Mouse (Mus musculus) intestine, embryonic 16.5 days (tissue): ENCODE measurements around the gene Anp32e. TPM values are rescaled to one million over a fixed set of nuclear protein-coding genes. Genes with fewer than 3 reads are reported as not detected.

Experiments
- ATAC-seq: fragments of 200-750 bp; cut with Nextera tagmentation; 2 replicates; pipeline ENCODE4 v1.8.0; 2017; ENCODE audit warnings: moderate TSS enrichment, moderate library complexity
- H3K27ac ChIP-seq: fragments of 300-500 bp; sonication (generic); 2 replicates; pipeline ENCODE4 v1.5.1; 2014; ENCODE audit warnings: mild to moderate bottlenecking, low read length
- H3K27me3 ChIP-seq: fragments of 300-500 bp; sonication (generic); replicated peaks from 2 replicates; pipeline ENCODE4 v1.6.1; 2014; ENCODE audit warnings: low read length, control low read depth, mixed read lengths; ENCODE audit not compliant: control insufficient read depth, insufficient read depth
- H3K36me3 ChIP-seq: fragments of 300-500 bp; sonication (generic); 2 replicates; pipeline ENCODE4 v1.6.1; 2014; ENCODE audit warnings: low read length, control low read depth; ENCODE audit not compliant: control insufficient read depth, insufficient read depth
- H3K4me1 ChIP-seq: fragments of 300-500 bp; sonication (generic); 2 replicates; pipeline ENCODE4 v1.6.1; 2014; ENCODE audit warnings: low read length, control low read depth, mixed read lengths; ENCODE audit not compliant: control insufficient read depth, insufficient read depth
- H3K4me2 ChIP-seq: fragments of 300-500 bp; sonication (generic); 2 replicates; pipeline ENCODE4 v1.6.1; 2014; ENCODE audit warnings: low read depth, low read length, control low read depth
- H3K4me3 ChIP-seq: fragments of 300-500 bp; sonication (generic); 2 replicates; pipeline ENCODE4 v1.5.1; 2014; ENCODE audit warnings: mild to moderate bottlenecking, low read length
- H3K9ac ChIP-seq: fragments of 300-500 bp; sonication (generic); 2 replicates; pipeline ENCODE4 v1.6.1; 2014; ENCODE audit warnings: low read depth, low read length
- H3K9me3 ChIP-seq: fragments of 300-500 bp; sonication (generic); 2 replicates; pipeline ENCODE4 v1.6.1; 2016; ENCODE audit warnings: low read length, control low read depth; ENCODE audit not compliant: control insufficient read depth
- WGBS: fragments of 180-500 bp; shearing (Covaris S2); extraction: QIAGEN DNeasy Blood & Tissue Kit; methylation state at CpG from one replicate; pipeline ENCODE4 v1.1.7; 2014; 5-methylcytosine and 5-hydroxymethylcytosine counted together
- polyA plus RNA-seq: library from polyadenylated mRNA; unstranded; fragments of >200 nt; fragmentation: Nextera tagmentation; extraction: Ambion mirVana; gene quantifications from 2 replicates; pipeline ENCODE4 v1.2.1, GENCODE M21; 2015

Anp32e gene
- polyA plus RNA-seq: 140 and 150 TPM in 2 replicates

DNA sequence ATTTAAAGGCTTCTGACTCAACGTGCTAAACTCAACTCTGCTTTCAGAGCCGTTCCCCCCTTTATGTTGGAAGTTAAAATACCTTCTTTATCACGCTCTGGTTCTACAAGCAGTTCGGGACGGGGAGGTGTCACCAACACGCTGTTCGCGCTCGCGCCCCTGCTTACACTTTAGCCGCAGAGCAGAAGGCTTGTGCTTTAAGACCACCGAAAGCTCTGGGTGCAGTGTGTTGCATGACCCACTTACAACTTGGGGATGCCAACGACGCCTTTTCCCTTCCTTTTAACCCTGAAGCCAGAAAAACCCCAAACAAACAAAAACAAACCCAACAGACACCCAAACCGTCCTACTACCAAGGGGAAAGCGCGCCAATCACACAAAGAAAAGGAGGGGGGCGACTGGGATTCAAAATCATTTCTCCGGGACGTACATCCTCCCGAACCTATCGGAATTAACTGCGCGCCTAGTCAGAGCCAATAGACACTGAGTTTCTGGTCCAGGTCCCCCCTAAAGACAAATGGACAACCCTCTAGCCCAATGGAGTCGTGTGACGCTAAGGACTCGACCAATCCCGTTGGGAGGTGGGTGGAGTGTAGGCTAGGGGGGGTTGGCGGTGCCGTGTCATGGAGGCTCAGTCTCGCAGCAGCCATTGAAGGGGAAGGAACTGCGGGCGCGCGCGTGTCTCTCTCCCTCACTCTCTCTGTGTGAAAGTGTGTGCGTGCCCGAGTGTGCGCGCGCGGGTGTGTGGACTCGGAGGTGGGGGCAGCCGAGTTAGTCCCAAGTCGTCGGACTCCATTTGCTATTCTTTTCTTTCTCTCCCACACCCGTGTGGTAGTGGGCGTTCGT, at the start of gene Anp32e:
Anp32e (plus strand) TSS at position 589 of the 846 bp plus-strand sequence.
- Histone ChIP-seq H3K4me3 (peak within 1 kb of the TSS; percentile 86), H3K4me2 (peak within 1 kb of the TSS; percentile 82), H3K4me1 (peaks cover 10% of the 10 kb centered on the region), H3K36me3 (no peaks in the 10 kb centered on the region), H3K27ac (peak within 1 kb of the TSS; percentile 88), H3K9me3 (no peaks in the 10 kb centered on the region), H3K9ac (peak within 1 kb of the TSS; percentile 85), H3K27me3 (no peaks in the 10 kb centered on the region)
- WGBS: under 1% methylated on average over 49 of the region's 49 CpGs
- ATAC-seq: peak; percentile 100

DNA sequence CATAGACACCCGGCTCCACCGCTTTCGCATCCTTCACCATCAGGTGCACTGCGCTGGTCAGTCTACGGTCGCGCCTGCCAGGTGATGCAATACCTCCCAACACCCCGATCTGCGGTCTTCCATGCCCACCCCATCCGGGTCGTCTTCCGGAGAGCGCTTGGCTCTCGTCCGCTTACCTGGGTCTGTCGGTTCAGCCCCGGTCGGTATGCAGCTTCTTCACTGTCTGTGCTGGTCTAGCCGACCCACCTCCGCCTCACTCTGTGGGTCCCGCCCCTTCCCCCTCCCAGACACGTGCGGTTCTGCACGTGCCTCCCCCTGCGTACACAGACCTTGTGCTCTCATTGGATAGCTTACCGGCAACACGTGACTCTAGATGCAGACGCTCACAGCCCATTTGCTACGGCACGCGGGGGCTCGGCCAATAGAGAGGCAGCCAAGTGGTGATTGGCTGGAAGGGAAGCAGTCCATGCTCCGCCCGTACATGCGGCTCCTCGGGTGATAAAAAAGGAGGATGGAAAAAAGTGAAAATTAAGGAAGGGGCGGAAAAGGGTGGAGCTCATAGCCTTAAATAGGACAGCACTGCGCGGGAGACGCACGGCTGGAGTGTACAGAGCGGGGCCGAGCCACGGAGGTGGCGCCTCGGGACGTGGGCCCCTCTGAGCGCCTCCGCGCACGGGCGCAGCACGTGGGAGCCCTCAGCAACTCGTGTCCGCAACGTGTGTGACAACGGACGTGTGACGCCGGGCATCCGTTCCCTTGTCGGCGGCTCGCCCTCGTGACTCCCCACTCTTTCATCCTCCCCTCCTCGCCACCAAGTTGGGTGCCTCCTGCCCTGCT, 46.8 kb upstream of the Anp32e start, which contains the start of gene Ciart:
Ciart (minus strand) TSS at position 273 of the 837 bp plus-strand sequence.
- WGBS: under 1% methylated on average over 66 of the region's 66 CpGs
- Histone ChIP-seq H3K36me3 (no peaks in the 10 kb centered on the region), H3K4me3 (peak within 1 kb of the TSS; percentile 61), H3K27me3 (no peaks in the 10 kb centered on the region), H3K9ac (peak within 1 kb of the TSS; percentile 65), H3K4me1 (peaks cover 10% of the 10 kb centered on the region), H3K9me3 (no peaks in the 10 kb centered on the region), H3K4me2 (peak within 1 kb of the TSS; percentile 98), H3K27ac (peak within 1 kb of the TSS; percentile 65)
- ATAC-seq: peak; percentile 98

DNA sequence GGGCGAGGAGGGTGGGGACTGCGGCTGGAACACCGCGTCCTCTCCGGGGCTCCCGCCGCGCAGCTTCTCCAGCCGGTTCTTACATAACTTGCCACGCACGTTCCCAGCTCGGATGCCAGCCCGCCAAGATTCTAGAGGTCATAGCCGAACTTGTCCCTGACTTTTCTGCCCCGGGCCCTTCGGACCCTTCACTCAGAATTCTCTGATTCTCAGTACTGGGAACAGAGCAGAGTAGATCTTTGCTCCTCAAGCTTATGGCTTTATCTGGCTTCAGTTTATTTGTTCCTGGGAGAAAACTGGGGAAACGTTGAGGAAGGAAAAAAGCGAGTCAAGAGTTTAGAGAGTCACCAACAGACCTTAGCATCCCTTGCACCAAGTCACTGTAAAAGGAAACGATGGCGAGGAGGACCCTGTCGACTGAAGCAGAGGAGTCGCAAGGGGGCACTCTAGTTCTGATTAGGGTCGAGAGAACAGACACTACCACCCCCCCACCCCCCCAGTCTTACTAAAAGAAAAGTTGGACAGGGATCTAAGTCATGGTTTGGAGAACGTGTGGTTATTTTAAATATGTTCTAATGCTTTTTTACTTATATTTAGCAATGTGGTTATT, 46.1 kb upstream of the Anp32e start:
- Histone ChIP-seq H3K4me1 (peaks cover 10% of the 10 kb centered on the region), H3K4me2 (peak overlapping the region; percentile 98), H3K9ac (peak overlapping the region; percentile 45), H3K4me3 (peak overlapping the region; percentile 61), H3K9me3 (no peaks in the 10 kb centered on the region), H3K27me3 (no peaks in the 10 kb centered on the region), H3K36me3 (no peaks in the 10 kb centered on the region), H3K27ac (peak overlapping the region; percentile 65)
- ATAC-seq: no peak
- WGBS: 1% methylated on average over 24 of the region's 24 CpGs

DNA sequence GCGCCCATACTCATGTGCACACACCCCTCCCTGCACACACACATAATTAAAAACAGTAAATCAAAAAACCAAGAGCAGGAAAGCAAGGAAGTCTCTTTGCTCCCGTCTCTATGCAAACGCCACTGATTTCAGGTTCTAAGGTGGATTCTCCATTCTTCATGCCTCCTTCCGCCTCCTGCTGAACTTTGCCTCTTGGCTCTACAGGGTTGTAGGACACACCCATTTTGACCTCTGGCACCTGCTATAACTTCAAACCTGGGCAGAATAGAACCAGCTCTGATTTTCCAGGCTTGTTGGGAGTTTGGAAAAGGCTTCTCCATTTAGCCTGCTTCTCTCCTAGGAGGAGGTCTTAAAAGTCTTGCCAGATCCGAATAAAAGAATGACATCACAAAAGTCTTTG, 44.6 kb upstream of the Anp32e start:
- peak; percentile 28; the same call in 1 of the 2 replicates for ATAC-seq
- H3K4me3 ChIP-seq: no peak overlapping the region
- WGBS: 77% methylated on average over 5 of the region's 5 CpGs
- no peaks in the 10 kb centered on the region for H3K36me3 ChIP-seq
- H3K27ac ChIP-seq: peak overlapping the region; percentile 60
- H3K4me1 ChIP-seq: peaks cover 10% of the 10 kb centered on the region
- no peak overlapping the region for H3K9ac ChIP-seq
- 0 out of 2 replicates have a peak overlapping the region, but pooled peaks have one; percentile 24 for H3K4me2 ChIP-seq
- no peaks in the 10 kb centered on the region for H3K9me3 ChIP-seq
- H3K27me3 ChIP-seq: no peaks in the 10 kb centered on the region

DNA sequence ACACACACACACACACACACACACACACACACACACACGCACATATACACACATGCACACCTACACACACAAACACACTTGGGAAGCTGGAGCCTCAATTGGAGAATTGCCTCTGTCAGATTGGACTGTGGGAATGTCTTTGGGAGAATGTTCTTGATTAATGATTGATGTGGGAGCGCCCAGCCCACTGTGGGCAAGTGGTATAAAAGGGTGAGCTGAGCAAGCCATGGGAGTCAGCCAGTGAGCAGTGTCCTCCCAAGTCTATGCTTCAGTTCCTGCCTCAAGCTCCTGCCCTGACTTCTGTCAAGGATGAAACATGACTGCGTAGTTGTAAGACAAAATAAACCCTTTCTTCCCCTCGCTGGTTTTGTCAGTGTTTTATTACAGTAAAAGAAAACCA, 41.5 kb upstream of the Anp32e start:
- no peak; the same call in 1 of the 2 replicates for ATAC-seq
- H3K9ac ChIP-seq: no peak overlapping the region
- WGBS: 74% methylated on average over 4 of the region's 4 CpGs
- H3K4me1 ChIP-seq: peaks cover 19% of the 10 kb centered on the region
- H3K9me3 ChIP-seq: no peaks in the 10 kb centered on the region
- H3K27ac ChIP-seq: no peak overlapping the region
- no peak overlapping the region for H3K4me3 ChIP-seq
- H3K36me3 ChIP-seq: no peaks in the 10 kb centered on the region
- H3K27me3 ChIP-seq: no peaks in the 10 kb centered on the region
- no peak overlapping the region for H3K4me2 ChIP-seq

DNA sequence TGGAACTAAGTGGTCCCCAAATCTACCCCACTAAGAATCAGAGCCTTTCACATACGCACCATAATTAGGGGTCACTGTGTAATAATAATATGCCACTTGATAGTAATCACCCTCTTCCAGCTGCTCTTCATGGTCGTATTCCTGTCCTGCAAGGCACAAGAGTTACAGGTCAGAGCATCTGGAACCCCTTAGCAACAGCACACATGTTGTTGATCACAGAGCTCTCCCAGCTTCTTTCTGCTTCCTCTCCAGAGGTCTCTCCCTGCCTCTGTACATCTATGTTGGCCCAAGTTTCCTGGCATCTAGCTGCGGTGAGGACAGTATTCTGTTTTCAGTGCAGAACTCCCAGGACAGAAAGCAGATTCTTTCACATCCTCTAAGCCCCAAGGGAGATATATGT, 39.4 kb upstream of the Anp32e start:
- no peaks in the 10 kb centered on the region for H3K36me3 ChIP-seq
- no peak overlapping the region for H3K4me2 ChIP-seq
- no peak for ATAC-seq
- no peak overlapping the region for H3K27ac ChIP-seq
- WGBS: 78% methylated on average over 3 of the region's 3 CpGs
- H3K9me3 ChIP-seq: no peaks in the 10 kb centered on the region
- H3K4me1 ChIP-seq: peaks cover 20% of the 10 kb centered on the region
- H3K9ac ChIP-seq: no peak overlapping the region
- no peak overlapping the region for H3K4me3 ChIP-seq
- no peaks in the 10 kb centered on the region for H3K27me3 ChIP-seq

DNA sequence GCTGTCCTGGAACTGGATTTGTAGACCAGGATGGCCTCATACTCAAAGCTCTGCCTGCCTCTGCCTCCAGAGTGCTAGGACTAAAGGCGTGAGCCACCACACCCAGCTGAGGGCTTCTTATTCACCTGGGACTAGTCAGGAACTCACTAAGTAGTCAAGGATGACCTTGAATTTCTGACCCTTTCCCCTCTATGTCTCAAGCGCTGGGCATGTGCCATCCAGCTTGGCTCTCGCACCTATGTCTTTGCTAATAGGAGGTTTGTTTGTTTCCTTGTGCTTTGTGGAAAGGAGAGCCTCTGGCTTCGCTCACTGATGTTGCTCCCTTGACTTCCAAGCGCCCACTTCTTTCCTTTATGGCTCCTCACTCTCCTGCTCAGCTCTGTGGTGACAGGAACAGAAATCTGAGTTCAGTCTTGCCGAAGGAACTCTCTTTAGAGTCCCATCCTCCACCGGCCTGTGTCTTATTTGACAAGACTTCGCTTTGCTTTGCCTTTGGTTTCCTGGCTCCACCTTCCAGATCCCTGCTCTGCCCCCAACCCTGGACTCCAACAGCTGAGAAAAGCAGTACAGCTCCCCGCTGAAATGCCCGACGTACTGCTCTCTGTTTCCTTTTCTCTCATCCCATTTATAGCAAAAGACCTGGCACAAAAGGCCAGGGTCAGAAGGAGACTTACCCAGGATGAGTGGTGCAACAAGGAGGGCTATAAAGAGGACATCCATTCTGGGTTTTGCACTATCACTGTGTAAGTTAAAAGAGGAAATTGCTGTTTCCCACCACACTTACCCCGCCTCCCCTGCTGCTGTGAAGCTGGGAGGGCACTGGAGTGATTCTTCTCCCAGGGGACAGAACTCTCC, 37.6 kb upstream of the Anp32e start, which contains the start of gene BC028528:
BC028528 (minus strand) TSS at position 795 of the 855 bp plus-strand sequence.
- H3K4me2 ChIP-seq: peak within 1 kb of the TSS; percentile 50
- peak within 1 kb of the TSS; percentile 35 for H3K4me3 ChIP-seq
- no peaks in the 10 kb centered on the region for H3K9me3 ChIP-seq
- peak within 1 kb of the TSS; percentile 59 for H3K9ac ChIP-seq
- peaks cover 23% of the 10 kb centered on the region for H3K4me1 ChIP-seq
- H3K27me3 ChIP-seq: no peaks in the 10 kb centered on the region
- WGBS: 20% methylated on average over 12 of the region's 12 CpGs
- no peaks in the 10 kb centered on the region for H3K36me3 ChIP-seq
- peak within 1 kb of the TSS; percentile 85 for H3K27ac ChIP-seq
- peak; percentile 8; the same call in 1 of the 2 replicates for ATAC-seq
